Mouse (Mus musculus): ENCODE results near the gene Pax6.

Pax6 gene

GRCm38 (mm10) chr2:105684991-105685650 is 16.4 kb downstream of the Pax6 start:
- peak; percentile 42 to 75 for DNase-seq

GRCm38 (mm10) chr2:105685651-105686050 is 17.0 kb downstream of the Pax6 start:
- peak; percentile 70 to 72 for DNase-seq

GRCm38 (mm10) chr2:105686363-105687316 is 17.9 kb downstream of the Pax6 start:
- DNase-seq: peak; percentile 65 to 73

- peak; percentile 88 to 89 for DNase-seq
These were observed 18.8 kb downstream of the Pax6 start for GRCm38 (mm10) chr2:105687317-105687991.

- peak in 1 of 2 experiments; percentile 58 for DNase-seq
These were observed 19.3 kb downstream of the Pax6 start for GRCm38 (mm10) chr2:105688011-105688410.

- peak; percentile 69 to 76 for DNase-seq
These were observed 20.0 kb downstream of the Pax6 start for GRCm38 (mm10) chr2:105688436-105689303.

GRCm38 (mm10) chr2:105689304-105689770 is 20.6 kb downstream of the Pax6 start:
- peak; percentile 69 to 73 for DNase-seq

- peak; percentile 74 for DNase-seq
These were observed 21.3 kb downstream of the Pax6 start for GRCm38 (mm10) chr2:105689771-105690639.

GRCm38 (mm10) chr2:105691296-105691695 is 22.6 kb downstream of the Pax6 start:
- peak; percentile 31 to 34 for DNase-seq

- DNase-seq: peak in 1 of 2 experiments; percentile 29
These were observed 29.0 kb downstream of the Pax6 start for GRCm38 (mm10) chr2:105697741-105698140.

GRCm38 (mm10) chr2:105698631-105699030 is 29.9 kb downstream of the Pax6 start:
- DNase-seq: no peak

GRCm38 (mm10) chr2:105701781-105702180 is 33.1 kb downstream of the Pax6 start:
- no peak for DNase-seq

GRCm38 (mm10) chr2:105702586-105702985 is 33.9 kb downstream of the Pax6 start:
- DNase-seq: peak; percentile 64 to 71

GRCm38 (mm10) chr2:105705320-105705719 is 36.6 kb downstream of the Pax6 start:
- no peak for DNase-seq

- DNase-seq: peak in 1 of 2 experiments; percentile 68
These were observed 40.4 kb downstream of the Pax6 start for GRCm38 (mm10) chr2:105709126-105709525.

GRCm38 (mm10) chr2:105710511-105710910 is 41.8 kb downstream of the Pax6 start:
- no peak for DNase-seq

- no peak for DNase-seq
These were observed 46.9 kb downstream of the Pax6 start for GRCm38 (mm10) chr2:105715409-105716115.

GRCm38 (mm10) chr2:105726657-105727056 is 58.0 kb downstream of the Pax6 start:
- no peak for DNase-seq

GRCm38 (mm10) chr2:105730704-105731103 is 62.0 kb downstream of the Pax6 start:
- no peak for DNase-seq

GRCm38 (mm10) chr2:105736166-105736565 is 67.5 kb downstream of the Pax6 start:
- no peak for DNase-seq
